Mouse (Mus musculus) brain, embryonic 14.5 days (tissue): ENCODE results near the gene Alk. TPM values are rescaled to one million over a fixed set of nuclear protein-coding genes. Genes with fewer than 3 reads are reported as not detected.
A peak's percentile ranks its signal among the peaks of the same experiment; 100 is the strongest.

Experiments
- DNase-seq: peaks from one replicate; pipeline ENCODE4 v3.0.0-alpha.2; 2011; ENCODE audit warnings: low read depth
- CTCF ChIP-seq: fragments of 200-500 bp; IDR thresholded peaks from 2 replicates; pipeline ENCODE4 v1.5.1; 2012; ENCODE audit warnings: inconsistent platforms, mild to moderate bottlenecking, moderate library complexity, borderline replicate concordance; ENCODE audit not compliant: insufficient read depth, insufficient read length; ENCODE audit errors: extremely low read depth
- POLR2A ChIP-seq: fragments of 200-500 bp; IDR thresholded peaks from 2 replicates; pipeline ENCODE4 v1.6.1; 2012; ENCODE audit warnings: mild to moderate bottlenecking, inconsistent platforms, borderline replicate concordance; ENCODE audit not compliant: poor library complexity, insufficient read depth, insufficient read length, severe bottlenecking; ENCODE audit errors: extremely low read depth
- polyA plus RNA-seq: library from polyadenylated mRNA; depleted of rRNA; stranded (reverse); fragments of >200 nt; gene quantifications from 2 replicates; pipeline ENCODE4 v1.2.3, GENCODE M21; 2012

The Alk gene
- polyA plus RNA-seq, 1 experiment: 3.7 TPM

DNA sequence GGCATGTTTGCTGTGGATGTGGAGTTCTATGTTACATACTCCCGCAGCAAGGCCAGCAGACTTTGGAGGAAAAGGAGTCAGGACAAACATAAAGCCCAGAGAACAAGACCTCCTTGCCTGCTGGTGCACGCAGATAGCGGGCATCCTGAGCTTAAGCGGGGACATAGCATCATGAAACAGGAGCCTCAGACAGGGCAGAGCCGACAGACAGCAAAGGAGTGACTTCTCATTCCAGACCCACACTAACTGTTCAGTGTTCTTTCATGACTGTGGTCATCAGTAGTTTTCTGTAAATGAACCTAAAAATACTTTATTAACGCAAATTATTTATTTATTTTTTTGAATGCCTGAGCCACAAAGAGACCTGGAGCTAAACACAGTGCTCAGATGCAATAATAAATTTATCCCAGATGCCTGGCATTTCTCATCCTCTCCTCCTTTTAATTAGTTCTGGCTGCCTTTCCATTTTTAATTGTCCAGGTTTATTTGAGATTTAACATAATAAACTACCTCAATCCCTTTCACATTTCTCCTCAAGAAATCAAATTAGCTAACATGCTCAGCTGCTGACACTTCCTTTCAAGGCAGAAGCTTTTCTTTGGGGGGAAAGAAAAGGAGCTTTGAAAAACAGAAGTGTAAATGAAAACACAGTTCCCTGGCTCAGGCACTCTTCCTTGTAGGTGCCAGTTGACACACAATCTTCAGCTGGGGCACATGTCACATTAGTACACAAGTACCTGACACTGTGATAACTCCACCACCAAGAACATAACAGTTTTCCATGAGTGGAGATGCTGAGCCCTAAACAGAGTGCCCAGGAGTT, 311.8 kb downstream of the Alk start:
- DNase-seq: peak; percentile 83
- TF ChIP-seq POLR2A: no peak
- no peak for TF ChIP-seq CTCF

DNA sequence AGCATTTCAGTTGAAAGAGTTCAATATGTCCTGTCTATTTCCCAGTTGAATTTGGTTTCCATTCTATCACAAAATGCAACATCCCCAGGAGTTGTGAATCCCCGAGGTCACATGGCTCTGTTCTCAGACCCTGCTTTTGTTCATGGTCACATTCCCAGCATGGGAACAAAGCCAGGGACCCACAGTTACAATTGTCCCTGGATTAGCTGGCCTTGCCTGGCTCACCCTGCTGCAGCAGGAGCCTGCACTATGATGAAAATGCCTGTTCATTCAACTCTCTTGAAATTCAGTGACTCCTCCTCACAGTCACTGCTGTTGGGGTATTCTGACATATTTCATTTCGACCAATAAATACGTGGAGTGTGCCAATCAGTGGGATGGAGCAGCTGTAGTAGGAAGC, 318.5 kb downstream of the Alk start:
- peak; percentile 75 for DNase-seq
- TF ChIP-seq CTCF: no peak
- no peak for TF ChIP-seq POLR2A

DNA sequence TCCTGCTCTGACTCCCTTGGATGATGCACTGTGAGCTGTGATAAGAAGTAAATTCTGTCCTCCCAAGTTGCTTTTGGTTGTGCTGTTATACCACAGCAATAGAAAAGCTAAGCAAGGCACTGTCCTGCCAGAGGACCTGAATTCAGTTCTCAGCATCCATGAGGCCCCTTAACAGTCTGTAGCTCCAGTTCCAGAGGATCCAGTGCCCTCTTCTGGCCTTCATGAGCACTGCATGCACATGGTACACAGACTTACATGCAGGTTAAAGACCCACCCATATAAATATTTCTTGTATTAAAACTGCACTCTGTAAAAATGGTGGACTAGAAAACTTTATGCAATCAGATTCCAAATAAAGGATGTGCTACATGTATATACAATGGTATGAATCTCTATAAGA, 326.1 kb downstream of the Alk start:
- DNase-seq: no peak
- TF ChIP-seq POLR2A: no peak
- no peak for TF ChIP-seq CTCF

DNA sequence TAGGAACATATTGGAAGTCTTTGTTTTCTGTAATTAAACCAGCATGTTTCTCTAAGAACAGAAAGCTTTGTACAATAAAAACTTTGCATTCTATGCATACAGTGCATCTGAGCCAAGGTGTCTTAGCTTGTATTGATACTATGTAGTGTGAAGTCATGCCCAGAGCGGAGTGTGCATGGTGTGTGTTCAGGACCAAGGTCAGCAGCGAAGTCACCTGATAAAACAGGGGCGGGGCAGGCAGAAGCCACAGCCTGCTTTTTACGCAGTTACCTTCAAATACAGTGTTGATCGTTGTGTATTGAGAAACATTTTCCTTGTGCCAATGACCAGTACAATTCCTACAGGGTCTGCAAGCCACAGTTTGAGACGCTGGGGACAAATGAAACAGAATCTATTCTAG, 327.6 kb downstream of the Alk start:
- TF ChIP-seq CTCF (no peak), POLR2A (no peak)
- no peak for DNase-seq

DNA sequence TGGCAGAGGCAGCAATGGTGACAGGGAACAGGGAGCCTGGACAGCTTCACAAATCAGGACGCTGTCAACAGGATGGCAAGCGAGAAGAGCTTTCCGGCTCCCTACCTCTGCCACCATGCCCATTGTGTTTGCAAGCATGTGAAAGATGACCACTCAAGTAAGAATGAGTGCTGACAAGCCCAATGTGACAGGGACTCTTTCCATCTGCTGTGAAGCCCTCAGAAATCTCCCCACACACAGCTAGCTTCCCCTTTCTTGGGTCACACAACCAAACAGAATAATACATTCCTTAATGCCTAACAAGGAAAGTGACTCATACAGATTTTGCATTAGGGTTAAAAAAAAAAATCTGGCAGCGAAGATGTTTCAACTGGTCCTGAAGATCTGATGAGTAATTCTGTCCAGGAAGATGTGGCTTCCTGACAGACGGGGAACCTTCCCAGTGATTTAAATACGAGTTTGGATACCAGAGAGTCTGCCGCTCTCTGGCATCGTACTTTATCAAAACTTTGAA, 329.0 kb downstream of the Alk start:
- TF ChIP-seq CTCF (no peak), POLR2A (no peak)
- DNase-seq: no peak

DNA sequence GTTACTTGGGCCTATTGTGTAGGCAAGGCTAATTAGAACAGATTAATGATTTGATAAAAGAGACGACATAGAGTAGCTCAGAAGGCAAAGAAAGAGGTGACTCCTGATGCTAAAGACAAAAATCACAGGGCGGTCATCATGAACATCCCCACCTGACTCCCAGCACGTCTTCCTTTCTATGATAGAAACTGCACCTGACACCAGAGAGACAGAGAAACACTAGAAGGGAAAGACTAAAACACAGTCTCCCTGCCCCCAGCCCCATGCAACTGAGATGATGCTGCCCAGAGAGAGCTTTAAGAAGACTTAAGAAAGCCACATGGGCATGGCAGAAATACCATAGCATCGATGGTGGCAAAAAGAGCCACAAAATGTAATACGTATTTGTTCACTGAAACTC, 330.2 kb downstream of the Alk start:
- no peak for DNase-seq
- TF ChIP-seq POLR2A (no peak), CTCF (no peak)

DNA sequence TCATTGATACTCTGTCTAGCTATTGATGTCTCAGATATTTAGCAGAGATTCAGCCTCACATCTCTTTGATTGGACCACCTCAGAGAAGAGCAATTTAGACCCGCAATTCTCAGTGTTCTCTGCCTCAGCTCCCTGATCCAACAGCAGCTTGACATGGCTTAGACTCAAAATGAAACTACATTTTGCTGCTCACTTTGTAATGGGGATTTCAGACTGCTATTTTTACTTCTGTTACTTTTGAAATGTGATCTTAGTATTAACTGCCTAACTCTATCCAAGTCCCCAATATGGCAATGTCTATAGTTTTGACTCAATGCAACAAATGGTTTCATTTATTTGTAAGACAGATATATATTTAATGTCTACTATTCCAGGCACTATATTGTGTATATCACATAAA, 332.8 kb downstream of the Alk start:
- no peak for DNase-seq
- TF ChIP-seq POLR2A: no peak
- TF ChIP-seq CTCF: no peak

DNA sequence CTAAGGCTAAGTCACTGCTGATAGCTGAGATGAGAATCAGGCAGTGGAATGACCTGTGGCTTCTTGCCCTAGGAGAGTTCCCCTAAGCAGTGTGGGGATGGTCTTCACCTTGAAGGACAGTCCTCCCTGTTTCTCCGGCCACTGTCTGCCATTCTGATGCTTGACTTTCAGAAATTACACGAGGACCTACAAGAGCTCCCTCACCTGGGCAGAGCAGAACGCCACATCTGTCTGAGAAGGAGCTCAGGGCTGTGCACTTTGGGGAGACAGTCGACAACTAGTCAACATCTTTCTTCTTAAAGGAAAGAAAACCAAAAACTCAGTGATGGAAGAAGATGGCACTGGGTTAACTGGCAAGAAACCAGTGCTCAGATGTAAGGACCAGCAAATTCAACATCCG, 335.9 kb downstream of the Alk start:
- no peak for TF ChIP-seq CTCF
- TF ChIP-seq POLR2A: no peak
- no peak for DNase-seq

DNA sequence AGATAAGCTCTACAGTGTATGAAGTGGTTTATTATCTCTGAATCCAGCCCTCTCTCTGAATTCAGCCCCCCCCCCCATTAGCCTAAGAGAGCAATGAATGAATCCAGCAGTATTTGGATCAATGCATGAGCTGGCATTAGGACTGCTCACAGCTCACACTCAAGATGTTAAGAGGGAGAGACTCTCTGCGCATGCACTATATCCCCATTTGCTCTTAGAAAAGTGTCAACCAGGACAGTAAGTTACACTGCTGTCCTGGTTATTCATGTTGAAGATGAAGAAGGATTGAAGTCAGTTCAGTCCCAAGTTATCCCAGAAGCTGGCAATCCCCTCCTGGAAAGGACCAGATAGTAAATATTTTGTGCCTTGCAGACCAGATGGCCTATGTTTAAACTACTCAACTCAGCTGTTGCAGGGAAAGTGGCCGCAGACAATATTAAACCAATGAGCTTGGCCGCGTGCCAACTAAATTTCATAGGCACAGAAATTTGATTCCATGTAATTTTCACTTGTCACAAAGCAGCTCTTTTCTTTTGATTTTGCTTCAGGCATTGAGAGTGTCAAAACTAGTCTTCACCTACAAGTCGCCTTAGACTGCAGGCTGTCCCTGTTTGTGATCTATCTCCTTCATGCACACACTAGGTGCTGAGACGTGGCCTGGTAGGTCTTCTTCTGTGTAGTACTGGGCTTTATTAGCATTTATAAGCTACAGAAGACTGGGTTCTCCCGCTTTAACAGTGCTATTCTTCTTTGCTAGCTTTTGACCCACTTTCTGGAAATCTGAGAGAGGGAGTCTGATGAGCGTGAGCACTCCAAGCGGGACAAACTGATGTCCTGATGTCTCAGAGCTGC, 339.0 kb downstream of the Alk start:
- peak; percentile 74 for DNase-seq
- no peak for TF ChIP-seq CTCF
- TF ChIP-seq POLR2A: no peak

DNA sequence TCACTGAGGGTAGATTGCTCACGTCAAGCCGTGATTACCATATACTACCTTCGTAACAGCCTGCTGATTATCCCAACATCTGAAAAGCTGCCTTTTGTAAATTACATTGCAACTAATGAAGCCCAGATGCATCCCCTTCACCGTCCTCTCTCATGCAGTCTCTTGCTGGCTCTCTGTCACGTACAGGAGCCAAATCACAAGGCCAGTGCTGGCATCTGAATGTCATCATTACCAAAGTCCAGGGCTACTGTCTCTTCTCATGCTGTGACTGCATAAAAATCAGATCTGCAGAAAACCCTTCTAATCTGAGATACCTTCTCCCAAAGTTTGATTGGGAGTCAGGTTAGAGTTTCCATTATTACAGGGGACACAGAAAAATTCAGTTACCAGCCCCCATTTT, 351.0 kb downstream of the Alk start:
- peak; percentile 27 for DNase-seq
- no peak for TF ChIP-seq CTCF
- no peak for TF ChIP-seq POLR2A

DNA sequence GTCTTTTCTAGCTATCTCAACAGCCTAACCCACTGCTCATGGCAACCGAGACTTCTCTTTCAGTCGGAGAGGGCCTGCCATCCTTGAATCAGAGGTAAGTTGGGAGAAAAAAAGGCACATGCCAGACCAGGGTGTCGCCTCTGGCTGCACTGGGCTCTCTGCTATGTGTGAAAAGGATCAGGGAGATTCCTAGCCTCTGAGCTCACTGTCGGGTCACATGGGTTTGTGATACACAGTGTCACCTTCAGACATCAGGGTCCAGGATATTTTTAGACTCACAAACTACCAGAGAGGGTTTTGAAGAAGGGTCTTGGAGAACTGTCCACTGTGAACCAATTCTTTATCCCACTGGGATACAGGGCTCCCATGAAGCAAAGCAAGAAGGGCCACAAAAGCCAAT, 352.9 kb downstream of the Alk start:
- TF ChIP-seq POLR2A: no peak
- TF ChIP-seq CTCF: no peak
- DNase-seq: no peak
